Mouse (Mus musculus): ENCODE results near the gene Cdc7.
"Not testable (repeated sequence)": the region's sequence is repeated elsewhere in the genome, so short reads cannot be mapped to it uniquely, and the experiment has no call there.

The Cdc7 gene

DNA sequence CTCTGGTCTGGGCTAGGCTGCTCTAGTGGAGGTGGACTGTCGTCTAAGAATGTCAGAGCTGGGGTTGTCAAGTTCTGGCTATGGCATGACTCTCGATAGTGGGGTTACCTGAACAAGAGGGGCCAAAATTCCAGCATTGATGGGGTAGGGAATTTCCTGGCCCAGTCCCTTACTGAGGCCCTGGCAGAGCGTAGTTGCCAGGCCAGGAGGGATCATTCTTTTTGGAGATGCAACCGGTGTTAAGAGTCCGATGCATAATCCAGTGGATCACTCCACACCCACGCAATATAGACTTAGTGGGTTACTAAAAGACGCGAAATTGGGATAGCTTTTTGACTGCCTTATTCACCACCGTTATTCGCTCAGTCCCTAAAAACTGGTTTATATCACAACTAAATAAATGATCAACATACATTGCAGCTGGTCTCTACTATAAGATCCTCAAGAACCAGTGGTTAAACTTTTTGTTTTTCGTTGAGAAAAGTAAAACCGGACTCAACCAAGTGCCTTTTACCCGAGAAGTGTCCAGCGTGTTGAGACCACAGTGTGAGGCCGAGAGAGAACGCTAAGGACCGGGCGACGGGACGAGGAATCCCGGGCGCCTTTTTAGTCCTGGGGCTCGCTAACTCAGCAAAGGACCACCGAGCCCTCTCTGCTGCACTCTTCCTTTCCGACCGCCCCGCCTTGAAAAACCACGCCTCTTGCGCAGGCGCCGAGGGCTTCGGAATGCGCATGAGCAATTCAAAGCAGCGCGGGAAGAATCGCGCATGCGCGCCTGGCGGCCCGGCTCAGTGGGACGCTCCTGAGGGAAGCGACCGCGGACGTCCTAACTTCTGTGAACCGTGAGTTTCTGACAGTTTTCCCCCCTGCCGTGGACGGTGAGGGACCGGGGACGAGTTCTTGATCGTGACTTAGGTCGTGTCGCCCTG is at the start of gene Cdc7:
Gene Cdc7, plus strand, starts transcription at position 739 of the 929 bp plus-strand sequence.
- peak; percentile 93 for DNase-seq

GRCm38 (mm10) chr5:106919315-106919714 is 44.8 kb upstream of the Cdc7 start:
- DNase-seq, result no peak

DNA sequence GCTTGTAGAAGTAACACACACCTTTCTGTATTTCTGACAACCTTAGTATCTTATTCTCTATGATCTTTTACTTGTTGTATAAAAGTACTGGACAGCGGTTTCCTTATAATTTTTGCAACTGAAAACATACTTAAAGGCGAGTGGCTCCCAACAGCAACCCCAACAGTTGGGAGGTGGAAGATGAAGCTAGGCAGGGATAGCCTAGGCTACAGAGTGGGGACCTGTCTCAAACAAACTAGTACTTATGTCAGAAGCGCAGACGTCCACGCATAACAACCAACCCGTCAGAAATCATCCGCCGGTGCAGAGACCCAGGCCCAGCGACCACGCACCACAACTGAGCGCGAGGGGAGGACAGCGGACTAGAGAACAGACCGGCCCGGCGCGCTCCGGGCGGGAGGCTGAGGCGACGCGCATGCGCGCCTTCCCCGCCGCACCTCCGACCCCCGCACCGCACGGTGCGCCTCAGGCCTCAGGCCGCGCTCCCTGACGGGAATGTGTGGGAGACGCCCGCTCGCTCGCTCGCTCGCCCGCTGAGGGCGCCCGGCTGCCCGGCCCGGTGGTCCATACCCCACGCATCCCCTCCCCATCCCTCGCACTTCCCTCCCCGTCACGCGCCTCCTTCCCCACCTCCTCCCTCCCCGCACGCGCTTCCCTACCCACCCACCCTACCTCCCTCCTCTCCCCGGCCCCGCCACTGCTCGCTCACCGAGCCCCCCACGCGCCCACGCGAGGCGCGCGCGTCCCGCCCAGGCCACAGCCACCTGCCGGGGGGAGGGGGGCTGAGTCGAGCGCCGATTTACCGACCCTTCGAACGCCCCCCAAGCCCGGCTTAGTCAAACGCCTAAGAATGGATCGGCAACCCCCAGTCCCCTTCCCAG is 38.4 kb upstream of the Cdc7 start, which contains the start of gene Hfm1:
Gene Hfm1, minus strand, starts transcription at position 834 of the 881 bp plus-strand sequence.
- DNase-seq, result peak; percentile 69

GRCm38 (mm10) chr5:106926369-106926686 is 37.8 kb upstream of the Cdc7 start:
- peak; percentile 24 for DNase-seq

DNA sequence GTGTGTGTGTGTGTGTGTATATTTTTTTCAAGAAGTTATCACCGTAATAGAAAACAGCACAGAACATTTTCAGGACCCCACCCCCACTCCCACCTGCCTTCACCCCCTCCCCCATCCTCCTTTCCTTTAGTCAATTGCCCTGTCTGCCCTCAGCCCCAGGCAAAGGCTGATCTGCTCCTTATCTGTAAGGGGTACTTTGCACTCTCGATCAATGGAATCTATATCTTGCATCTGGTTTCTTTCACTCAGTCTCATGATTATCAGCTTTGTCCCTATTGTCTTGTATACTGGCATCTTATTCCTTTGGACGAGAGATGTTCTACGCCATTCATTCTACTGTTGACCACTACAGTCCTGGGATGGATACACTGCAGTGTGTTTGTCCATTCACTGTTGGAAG is 36.1 kb upstream of the Cdc7 start:
- no peak for DNase-seq

DNA sequence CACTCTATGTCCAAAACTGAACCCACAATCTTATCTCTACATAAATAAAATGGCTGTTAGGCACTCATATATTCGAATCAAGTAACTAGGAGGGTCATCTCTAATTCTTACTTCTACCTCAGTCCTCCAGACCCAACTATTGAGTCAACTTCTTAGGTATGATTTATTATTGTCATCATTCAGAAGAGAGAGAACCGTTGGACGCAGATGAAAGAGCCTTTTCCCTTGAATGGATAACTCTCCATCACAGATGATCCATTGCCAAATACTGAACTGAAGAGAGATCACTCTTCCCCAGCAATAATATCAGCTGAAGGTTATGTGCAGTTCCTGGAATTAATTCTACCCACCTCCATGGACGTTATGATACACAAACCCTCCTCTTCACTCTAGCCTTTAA is 17.8 kb upstream of the Cdc7 start:
- no peak for DNase-seq

GRCm38 (mm10) chr5:106948683-106949082 is 15.4 kb upstream of the Cdc7 start:
- DNase-seq, result no peak

DNA sequence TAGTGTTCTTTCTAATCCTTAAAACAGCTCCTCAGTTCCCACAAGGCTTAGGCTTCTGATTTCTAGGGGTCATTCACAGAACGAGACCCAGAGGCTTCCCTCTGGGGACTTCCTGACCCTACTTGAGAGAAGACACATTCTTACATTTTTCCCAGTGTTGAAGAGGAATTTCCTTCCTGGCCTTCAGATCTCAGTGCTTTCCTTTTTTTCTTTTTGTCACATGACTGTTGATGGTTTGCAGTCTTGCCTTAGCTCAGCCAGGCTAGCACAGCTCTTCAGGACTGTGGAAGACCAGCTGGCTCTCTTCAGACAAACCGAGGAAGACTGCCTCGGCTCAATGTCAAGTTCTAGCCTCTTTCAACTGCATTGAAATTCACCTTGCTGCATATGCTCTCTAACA is 7.7 kb upstream of the Cdc7 start:
- DNase-seq, result no peak

DNA sequence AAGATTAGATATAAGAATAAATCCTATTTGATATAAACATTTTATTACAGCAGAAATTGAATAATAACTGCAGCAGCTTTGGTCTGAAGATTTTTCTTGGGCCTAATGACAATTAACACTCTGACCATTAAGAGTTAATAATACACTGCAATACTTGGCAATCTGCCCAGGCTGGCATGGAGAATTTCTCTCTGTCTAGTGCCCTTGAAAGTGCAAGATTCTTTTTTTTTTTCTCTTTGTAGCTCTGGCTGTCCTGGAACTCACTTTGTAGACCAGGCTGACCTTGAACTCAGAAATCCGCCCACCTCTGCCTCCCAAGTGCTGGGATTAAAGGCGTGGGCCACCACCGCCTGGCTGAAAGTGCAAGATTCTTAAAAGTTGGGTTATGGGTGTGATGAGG is 5.1 kb upstream of the Cdc7 start:
- no peak for DNase-seq

DNA sequence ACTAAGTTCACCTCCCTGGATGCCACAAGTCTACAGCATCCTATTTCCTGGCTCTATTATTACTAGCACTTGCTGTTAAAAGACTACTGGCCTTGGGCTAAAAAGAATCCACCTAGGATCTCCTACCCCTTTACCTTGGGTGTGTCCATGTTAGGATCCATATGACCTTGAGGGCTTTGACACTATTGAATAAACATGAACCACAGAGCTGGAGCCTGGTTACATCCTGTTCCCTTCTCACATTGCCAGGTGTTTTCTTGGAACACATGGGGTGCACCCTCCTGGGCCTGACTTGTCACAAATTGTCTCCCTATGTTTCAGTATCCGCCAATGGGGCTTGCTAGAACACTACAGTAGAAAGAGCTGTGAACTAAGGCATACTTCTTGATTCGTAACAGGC is 3.7 kb upstream of the Cdc7 start:
- no peak for DNase-seq

DNA sequence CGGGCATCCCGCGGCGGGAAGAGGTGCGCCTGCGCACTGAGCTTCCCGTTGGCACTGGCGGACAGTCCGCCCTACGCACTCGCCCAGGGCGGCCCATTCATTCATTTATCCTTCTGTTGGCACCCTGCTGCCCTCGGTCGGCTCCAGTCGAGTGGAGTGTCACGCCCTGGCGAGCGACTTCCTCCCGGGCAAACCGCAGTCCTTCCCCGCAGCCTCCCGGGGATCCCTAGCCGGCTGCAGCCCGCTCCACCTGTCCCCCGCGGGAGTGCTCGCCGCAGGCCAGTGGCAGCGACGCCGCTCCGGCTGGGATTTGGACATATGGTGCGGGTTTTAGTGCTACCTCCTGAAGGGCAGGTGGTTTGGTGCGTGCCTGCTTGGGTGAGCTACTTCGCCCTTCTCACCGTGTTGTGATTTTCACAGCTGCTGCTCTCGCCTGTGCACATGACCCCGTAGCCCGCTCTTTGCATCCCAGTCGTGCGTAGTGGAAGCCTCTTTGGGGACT is 442 bp downstream of the Cdc7 start:
- no peak for DNase-seq

DNA sequence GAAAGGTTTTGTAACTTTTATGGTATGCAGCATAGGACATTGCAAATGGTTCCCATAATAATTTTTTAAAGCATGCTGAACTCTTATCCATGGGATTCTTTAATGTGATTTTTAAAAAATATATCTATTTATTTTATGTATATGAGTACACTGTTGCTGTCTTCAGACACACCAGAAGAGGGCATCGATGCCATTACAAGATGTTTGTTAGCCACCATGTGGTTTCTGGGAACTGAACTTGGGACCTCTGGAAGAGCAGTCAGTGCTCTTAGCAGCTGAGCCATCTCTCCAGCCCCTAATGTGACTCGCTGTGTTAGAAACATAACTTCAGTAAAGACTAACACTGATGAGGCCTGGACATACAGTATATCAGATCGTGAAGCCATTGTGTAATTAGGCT is 2.3 kb downstream of the Cdc7 start:
- no peak for DNase-seq

- DNase-seq, result no peak
Measured at GRCm38 (mm10) chr5:106967578-106967977, 3.5 kb downstream of the Cdc7 start.

DNA sequence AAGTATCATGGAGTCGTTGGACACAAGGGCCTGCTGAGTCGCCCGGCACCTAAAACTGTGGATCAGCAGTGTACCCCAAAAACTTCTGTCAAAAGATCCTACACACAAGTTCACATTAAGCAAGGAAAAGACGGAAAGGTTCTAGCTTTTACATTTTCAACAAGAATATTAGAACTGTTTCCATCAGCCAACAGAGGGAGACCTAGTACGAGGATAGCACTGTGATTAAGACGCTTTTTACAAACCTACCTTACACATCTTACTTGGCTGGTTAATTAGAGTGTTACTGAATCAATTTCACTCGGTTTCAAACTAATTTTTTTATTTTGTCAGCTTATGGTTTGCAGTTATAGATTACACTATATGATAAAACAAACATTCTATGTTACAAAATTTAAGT is 9.8 kb downstream of the Cdc7 start:
- DNase-seq, result no peak

DNA sequence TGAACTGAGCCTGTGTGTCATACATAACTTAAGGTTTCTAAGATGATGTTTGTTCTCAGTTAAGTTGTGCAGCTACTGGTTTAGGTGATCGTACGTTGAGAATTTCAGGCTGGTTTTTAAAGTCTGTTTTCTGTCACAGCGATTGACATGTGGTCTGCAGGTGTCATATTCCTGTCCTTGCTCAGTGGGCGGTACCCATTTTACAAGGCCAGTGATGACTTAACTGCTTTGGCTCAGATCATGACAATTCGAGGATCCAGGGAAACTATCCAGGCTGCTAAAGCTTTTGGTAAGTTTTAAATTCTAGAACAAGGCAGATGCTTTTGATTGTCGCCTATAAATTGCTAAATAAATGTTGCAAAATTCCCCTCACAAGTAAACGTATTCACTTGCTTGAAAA is 15.0 kb downstream of the Cdc7 start:
- DNase-seq, result no peak

- DNase-seq, result no peak
Measured at GRCm38 (mm10) chr5:106982298-106982952, 18.3 kb downstream of the Cdc7 start.

GRCm38 (mm10) chr5:106984934-106985333 is 20.8 kb downstream of the Cdc7 start:
- DNase-seq, result not testable (repeated sequence)

DNA sequence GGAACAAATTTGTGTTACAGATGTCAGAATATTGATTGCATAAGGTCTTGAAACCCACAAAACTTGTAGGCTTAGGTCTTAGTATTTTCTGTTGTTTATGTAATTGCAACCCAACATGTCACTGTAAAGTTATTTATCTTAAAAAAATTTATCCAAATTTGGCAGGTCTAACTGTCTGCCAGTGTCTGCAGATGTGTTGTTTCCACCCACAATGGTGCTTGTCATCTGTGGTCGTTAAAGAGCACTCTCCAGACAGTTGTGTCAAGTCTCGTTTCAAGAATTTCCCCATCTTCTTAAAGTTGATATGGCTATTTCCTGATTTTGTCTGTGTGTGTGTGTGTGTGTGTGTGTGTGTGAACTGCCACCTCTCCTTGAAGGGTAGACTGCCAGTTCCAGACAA is 21.5 kb downstream of the Cdc7 start:
- DNase-seq, result no peak

- no peak for DNase-seq
Measured at GRCm38 (mm10) chr5:106989181-106989580, 25.1 kb downstream of the Cdc7 start.

DNA sequence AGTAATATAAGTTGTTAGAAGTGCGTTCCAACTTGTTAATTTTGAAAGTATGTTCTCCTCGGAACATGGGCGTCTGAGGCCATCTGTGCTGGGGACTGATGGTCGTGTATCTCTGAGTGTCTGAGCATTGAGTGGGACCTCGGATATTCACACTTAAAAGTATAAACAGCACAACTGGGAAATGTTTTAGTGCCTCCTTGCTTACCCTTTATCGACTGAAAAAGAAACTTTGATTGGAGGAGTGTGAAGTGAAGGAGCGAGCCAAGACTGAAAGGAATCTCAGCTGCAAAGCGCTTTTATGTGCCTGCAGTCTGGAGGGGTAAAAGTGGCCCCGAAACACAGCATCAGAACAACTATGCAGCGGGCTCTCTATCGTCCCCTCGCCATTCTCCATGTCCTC is 25.7 kb downstream of the Cdc7 start:
- no peak for DNase-seq

DNA sequence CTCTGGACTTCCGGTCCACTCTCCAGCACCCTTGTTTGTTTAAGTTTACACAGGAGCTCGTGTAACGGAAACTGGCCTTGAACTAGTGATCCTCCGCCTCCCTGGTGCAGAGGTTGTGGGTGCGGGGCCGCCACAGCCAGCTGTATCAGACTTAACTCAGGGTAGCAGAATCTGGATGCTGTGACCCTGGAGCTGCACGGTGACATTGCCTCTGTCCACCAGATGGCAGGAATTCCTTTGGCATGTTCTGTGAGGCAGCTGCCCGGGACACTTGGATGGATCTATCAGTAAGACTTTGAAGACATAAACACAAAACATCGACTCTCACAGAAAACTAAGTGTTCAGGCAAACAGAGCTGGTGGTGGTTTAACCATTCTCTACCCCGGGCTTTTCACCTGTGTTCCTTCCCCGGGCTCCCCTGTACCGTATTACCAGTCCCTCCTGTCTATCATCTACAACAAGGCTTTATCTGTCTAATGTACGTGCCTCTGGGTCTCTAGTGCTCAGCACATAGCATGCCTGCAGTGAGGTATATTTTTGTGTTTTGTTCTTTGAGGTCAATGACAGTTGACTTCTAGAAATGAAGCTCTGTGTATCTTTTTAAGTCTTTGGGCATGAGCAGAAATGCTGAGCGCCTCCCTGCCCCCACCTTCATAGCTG is 26.6 kb downstream of the Cdc7 start:
- DNase-seq, result peak; percentile 45

DNA sequence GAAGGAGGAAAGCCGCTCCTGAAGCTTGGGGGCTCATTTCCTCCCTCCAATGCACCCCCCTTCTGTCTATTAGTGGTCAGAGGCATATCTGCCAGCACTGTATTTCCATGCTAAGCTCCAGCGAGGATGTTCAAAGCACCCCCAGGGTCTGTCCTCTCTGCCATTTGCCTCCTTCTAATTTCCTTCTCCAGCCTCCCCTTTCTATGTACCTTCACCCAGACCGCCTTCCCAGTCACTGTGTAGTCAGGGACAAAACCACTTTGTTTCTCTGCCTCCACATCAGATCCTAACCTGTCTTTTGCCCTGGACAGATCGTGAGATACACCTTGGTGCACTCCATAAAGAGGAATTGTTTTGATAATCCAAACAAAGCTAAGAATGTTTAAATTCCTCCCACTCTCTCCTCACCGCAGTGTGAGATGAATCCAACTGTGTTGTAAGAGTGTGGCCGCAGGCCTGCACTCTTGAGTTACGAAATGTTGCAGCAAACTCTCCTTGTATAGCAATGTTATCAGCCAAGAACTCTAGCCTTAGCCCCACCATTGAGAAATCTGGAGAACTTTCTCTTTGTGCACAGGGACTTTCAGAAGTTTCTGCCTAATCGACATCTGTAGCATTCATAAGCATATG is 27.3 kb downstream of the Cdc7 start:
- no peak for DNase-seq

All from cerebellum, adult 9-10 months (tissue).